Mouse (Mus musculus) gastrocnemius, adult 2 months (tissue): Measurements from ENCODE around the gene Crp. TPM values are rescaled to one million over a fixed set of nuclear protein-coding genes. Genes with fewer than 3 reads are reported as not detected.

ENCODE experiments used
- DNase-seq: peaks from one replicate; pipeline ENCODE4 v3.0.0; 2022
- H3K27ac ChIP-seq: fragments of 200-600 bp; 2 replicates; pipeline ENCODE4 v1.8.1; 2022; ENCODE audit warnings: mild to moderate bottlenecking
- H3K4me3 ChIP-seq: fragments of 200-600 bp; 2 replicates; pipeline ENCODE4 v1.8.1; 2022; ENCODE audit warnings: mild to moderate bottlenecking, moderate library complexity
- CTCF ChIP-seq: fragments of 200-600 bp; IDR thresholded peaks from 2 replicates; pipeline ENCODE4 v1.8.1; 2022; ENCODE audit warnings: antibody characterized with exemption, mild to moderate bottlenecking, moderate library complexity
- intact Hi-C: fragments of 180-260 bp; cut with DNase I; formaldehyde crosslinking; loops from one replicate; pipeline ENCODE4 v1.15.1; 2025
- total RNA-seq, 2 experiments: library from RNA; stranded (reverse); gene quantifications; 2 replicates each; pipeline ENCODE4 v1.2.3; 2021

The Crp gene
- total RNA-seq, 2 experiments from 2014 or later = 0.14 TPM; not detected in 1

GRCm38 (mm10) chr1:172785322-172785721 lies 87.5 kb downstream of the Crp start:
- Histone ChIP-seq H3K4me3 (no peak overlapping the region), H3K27ac (no peak overlapping the region)
- no peak for DNase-seq
- no peak for TF ChIP-seq CTCF
- intact Hi-C loops = no loop called here

DNA sequence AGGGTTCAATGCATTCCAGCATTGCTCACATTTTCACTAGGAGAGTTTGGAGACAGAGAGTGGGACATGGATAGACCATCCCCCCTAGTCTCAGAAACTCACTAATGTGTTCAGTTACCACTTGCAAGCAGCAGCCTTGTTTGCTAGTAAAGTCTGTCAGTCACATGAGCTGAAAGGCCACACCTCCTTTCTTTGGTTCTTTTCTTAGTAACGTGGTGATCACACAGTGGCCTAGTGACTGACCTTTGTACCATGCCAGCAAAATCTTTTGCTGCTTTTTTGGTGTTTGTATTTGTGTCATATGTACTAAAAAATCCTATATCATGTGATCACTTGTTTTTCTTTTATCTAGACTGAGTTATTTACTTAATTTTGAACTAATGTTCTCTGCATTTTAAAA lies 88.0 kb downstream of the Crp start:
- no peak for DNase-seq
- Histone ChIP-seq H3K27ac (no peak overlapping the region), H3K4me3 (no peak overlapping the region)
- no peak for TF ChIP-seq CTCF
- intact Hi-C loops = no loop called here

GRCm38 (mm10) chr1:172828975-172829374 lies 131.1 kb downstream of the Crp start:
- no peak overlapping the region for H3K4me3 ChIP-seq
- intact Hi-C loops = no loop called here
- no peak overlapping the region for H3K27ac ChIP-seq
- no peak for TF ChIP-seq CTCF
- no peak for DNase-seq

- Histone ChIP-seq H3K4me3 (no peak overlapping the region), H3K27ac (no peak overlapping the region)
- intact Hi-C loops = no loop called here
- no peak for TF ChIP-seq CTCF
- DNase-seq = no peak
Measured at GRCm38 (mm10) chr1:172847044-172847761, 149.3 kb downstream of the Crp start.

DNA sequence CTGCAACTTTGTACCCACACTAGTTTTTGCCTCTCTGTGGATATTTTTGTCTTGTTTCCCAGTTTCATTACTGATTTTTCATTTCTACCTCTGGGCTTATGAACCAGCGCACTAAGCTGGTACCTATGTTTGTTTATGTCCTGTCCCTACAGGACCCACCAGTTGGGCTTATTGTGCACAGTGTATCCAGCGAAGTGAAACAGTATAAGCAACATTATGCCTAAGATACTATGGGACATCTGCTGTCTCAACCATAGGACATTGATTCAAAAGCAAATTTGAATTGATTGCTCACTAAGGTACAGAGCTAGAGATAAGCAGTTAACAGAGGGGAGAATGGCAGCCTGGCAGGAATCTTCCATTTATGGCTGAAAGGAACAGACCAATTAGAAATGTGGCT lies 150.3 kb downstream of the Crp start:
- intact Hi-C loops = no loop called here

GRCm38 (mm10) chr1:172875265-172875664 lies 177.4 kb downstream of the Crp start:
- H3K27ac ChIP-seq = no peak overlapping the region
- no peak for DNase-seq
- H3K4me3 ChIP-seq = no peak overlapping the region
- intact Hi-C loops = no loop called here
- TF ChIP-seq CTCF = no peak

More for the DNA sequence above, 150.3 kb downstream of the Crp start:
- Histone ChIP-seq H3K27ac (no peak overlapping the region), H3K4me3 (no peak overlapping the region)
- no peak for TF ChIP-seq CTCF
- no peak for DNase-seq

DNA sequence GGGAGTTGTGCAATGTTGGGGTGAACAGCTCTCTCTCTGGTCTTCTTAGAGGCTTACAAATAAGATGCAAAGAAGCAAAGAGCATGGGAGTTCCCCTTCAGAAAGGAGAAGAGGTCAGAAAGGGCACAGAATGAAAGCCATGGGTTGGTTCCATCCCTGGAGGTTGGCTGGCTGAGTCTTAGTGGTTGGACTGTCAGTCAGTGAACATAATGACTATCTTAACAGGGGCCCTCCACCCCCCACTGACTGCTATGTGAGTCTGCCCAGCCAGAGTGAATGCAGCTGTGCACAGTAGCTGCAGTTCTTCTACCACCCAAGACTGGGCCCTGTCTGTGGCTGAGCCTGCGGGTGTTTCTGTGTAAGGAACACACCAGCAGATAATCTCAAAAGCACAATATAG lies 178.8 kb downstream of the Crp start:
- H3K4me3 ChIP-seq = no peak overlapping the region
- TF ChIP-seq CTCF = no peak
- intact Hi-C loops = no loop called here
- H3K27ac ChIP-seq = no peak overlapping the region
- no peak for DNase-seq

Other genes with a start within 250 kb of the Crp start
- gene Slamf9, start 222.7 kb upstream of the Crp start, total RNA-seq = under 1 TPM in 1 of 2 experiments, not detected in 1; 0.22 TPM
- under 1 TPM in 1 of 2 experiments, not detected in 1; 0.67 TPM for gene Igsf9, start 216.3 kb upstream of the Crp start, total RNA-seq
- 10 to 100 TPM; 16.4 to 23.4 TPM for gene Tagln2, start 198.0 kb upstream of the Crp start, total RNA-seq
- gene Cfap45, start 177.3 kb upstream of the Crp start, total RNA-seq = not detected
- not detected for gene Vsig8, start 142.1 kb upstream of the Crp start, total RNA-seq
- under 1 TPM in 1 of 2 experiments, not detected in 1; 0.14 TPM for gene Slamf8, start 107.5 kb upstream of the Crp start, total RNA-seq
- gene Fcrl6, start 95.5 kb upstream of the Crp start, total RNA-seq = not detected
- 10 to 100 TPM; 32.4 to 33.4 TPM for gene Dusp23, start 65.1 kb upstream of the Crp start, total RNA-seq
- not detected for gene Apcs, start 197.0 kb downstream of the Crp start, total RNA-seq